Mouse (Mus musculus) layer of hippocampus, postnatal 10 days (tissue): ENCODE results near the gene Cpne5. TPM values are rescaled to one million over a fixed set of nuclear protein-coding genes. Genes with fewer than 3 reads are reported as not detected.
"Not testable (repeated sequence)": the region's sequence is repeated elsewhere in the genome, so short reads cannot be mapped to it uniquely, and the experiment has no call there.

Source experiments
- DNase-seq, 2 experiments: peaks; one replicate each; pipeline ENCODE4 v3.0.0; 2021; ENCODE audit warnings: low spot score in 2 of 2
- total RNA-seq, 2 experiments: library from RNA; stranded (reverse); gene quantifications; 2 replicates each; pipeline ENCODE4 v1.2.3; 2021

Gene Cpne5
- total RNA-seq, 2 experiments from 2014 or later, result 56.5 to 58.3 TPM

- DNase-seq, result no peak
These were observed 92.9 kb downstream of the Cpne5 start for GRCm38 (mm10) chr17:29145101-29145500.

GRCm38 (mm10) chr17:29143266-29143665 lies 94.7 kb downstream of the Cpne5 start:
- no peak for DNase-seq

DNA sequence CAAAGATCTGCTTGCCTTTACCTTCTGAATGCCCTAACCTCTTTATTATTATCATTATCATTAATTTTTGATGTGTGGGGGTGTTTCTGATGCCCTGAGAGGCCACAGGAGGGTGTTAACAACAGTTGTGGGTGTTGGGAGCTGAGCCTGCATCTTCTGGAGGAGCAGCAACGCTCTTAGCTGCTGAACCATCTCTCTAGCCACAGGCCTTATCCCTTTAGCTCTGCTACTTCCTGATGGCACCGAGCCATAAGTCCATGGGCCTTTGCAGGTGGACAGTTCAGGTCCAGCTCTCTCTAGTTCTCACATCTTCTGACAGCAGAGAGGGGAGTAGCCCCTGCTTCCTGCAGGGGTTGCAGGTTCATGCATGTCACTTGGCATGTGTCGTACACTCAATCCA lies 96.4 kb downstream of the Cpne5 start:
- no peak for DNase-seq

DNA sequence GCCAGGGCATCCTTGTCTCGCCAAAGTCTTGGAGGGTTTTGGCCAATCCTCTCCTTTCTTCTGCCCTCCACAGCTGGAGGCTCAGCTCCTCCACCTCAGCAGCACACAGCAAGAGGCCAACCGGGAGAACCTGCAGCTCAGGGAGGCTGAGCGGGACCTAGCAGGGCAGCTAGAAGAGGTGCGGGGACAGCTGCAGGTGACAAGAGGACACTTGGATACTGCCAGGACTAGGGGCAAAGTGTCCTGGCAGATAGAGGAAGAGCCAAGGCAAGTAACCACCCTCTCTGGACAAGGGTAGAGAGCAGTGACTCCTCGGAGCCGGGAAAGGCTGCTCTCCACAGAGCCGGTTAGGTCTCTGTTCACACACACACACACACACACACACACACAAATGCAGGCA lies 100.1 kb downstream of the Cpne5 start:
- no peak for DNase-seq

- DNase-seq, result peak; percentile 57 to 73
These were observed 101.7 kb downstream of the Cpne5 start for GRCm38 (mm10) chr17:29136236-29136635.

DNA sequence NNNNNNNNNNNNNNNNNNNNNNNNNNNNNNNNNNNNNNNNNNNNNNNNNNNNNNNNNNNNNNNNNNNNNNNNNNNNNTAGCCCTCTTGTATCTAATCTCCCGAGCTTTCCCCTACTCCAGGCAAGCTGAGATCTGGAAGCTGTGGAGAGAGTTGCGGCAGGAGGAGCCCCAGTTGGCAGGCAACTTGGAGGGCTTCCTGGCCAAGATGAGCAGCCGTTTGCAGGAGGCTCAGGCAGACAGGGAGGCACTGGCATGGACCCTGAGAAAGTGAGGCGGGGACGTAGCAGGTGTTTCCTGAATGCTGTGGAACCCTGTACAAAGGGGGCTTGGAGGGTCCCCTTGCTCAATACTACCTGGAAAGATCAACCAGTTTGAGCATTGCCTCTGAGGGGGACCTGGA lies 102.9 kb downstream of the Cpne5 start:
- DNase-seq, result no peak

DNA sequence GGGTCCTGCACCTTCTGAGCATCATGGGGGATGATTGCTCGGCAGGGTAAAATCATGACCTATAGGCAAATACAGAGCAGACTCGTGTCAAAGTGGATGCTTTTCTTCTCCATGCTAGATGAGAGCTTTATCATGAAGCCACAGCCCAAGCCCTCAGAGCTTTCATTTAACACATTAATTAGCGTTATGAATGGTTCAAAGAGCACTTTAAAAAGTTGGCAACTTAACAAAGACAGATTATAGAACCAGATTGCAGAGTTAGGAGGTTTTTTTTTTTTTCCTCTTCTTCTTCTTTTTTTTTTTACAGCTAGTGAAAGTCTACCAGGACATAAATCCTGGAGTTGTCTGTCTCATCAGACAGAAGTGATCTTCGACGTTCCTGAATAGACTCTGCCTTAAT lies 108.6 kb downstream of the Cpne5 start:
- no peak for DNase-seq

DNA sequence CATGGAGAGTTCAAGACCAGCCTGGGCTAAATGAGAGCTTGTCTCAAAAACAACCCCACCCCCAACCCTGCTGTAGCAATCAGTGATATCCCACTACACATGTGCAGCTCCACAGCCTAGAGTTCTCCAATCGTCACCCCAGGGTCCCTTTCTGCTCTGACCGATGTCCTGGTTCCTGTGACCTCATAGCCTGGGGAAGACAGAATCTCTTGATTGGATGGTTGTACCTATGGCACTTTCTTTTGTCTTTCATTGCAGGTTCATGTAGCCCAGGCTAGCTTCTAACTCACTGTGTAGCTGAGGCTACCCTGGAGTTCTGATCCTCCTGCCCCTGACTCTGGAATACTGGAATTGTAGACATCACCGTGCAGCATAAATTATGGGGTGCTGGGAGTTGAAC lies 111.4 kb downstream of the Cpne5 start:
- DNase-seq, result peak in 1 of 2 experiments; percentile 0

- no peak for DNase-seq
These were observed 114.3 kb downstream of the Cpne5 start for GRCm38 (mm10) chr17:29123578-29124174.

DNA sequence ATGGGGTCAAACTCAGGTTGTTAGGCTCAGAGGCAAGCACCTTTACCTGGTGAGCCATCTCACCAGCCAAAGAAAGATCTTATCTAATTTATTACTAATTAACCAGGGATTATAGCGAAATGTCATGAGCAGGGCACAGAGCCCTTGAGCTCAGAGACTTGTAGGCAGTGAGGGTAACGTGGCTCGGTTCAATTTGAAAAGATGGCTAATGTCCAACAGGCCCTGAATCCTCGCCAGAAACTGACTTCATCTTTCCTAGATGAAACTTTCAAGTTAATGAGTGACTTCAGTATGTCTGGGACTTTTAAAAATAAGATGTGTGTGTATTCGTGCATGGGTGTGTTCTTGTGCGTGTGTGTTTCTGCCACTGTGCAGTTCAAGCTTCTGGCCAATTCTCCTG lies 115.2 kb downstream of the Cpne5 start:
- DNase-seq, result no peak

- no peak for DNase-seq
These were observed 117.3 kb downstream of the Cpne5 start for GRCm38 (mm10) chr17:29120666-29121065.

- DNase-seq, result no peak
These were observed 119.9 kb downstream of the Cpne5 start for GRCm38 (mm10) chr17:29118057-29118456.

DNA sequence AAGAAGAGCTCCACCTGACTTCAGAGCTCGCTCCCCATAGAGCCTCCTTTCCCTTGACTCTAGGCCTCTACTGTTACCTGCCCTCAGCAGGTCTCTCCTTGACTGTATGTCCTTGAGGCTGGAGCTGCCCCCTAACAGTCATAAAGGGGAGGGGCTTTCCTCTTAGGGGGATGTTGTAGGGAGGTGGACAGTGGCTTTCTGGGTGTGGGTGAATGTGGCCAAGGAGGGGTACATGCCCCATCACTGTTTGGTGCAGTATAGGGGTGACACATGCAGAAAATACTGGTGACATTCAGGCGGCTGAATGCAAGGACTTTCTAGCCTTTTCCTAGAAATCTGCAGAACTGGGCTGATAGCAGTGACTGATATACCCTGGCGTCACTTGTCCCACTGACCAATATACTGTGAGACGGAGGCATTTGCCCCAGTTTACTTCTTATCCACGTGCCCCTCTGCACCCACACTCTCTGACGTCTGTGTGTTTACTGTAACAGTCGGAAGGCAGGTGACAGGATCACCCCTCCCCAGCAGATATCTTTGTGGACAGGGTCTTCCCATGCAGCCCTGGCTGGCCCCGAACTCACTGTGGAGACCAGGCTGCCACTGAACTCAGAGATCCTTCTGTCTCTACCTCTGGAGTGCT lies 120.8 kb downstream of the Cpne5 start:
- no peak for DNase-seq

- no peak for DNase-seq
These were observed 121.9 kb downstream of the Cpne5 start for GRCm38 (mm10) chr17:29116023-29116422.

DNA sequence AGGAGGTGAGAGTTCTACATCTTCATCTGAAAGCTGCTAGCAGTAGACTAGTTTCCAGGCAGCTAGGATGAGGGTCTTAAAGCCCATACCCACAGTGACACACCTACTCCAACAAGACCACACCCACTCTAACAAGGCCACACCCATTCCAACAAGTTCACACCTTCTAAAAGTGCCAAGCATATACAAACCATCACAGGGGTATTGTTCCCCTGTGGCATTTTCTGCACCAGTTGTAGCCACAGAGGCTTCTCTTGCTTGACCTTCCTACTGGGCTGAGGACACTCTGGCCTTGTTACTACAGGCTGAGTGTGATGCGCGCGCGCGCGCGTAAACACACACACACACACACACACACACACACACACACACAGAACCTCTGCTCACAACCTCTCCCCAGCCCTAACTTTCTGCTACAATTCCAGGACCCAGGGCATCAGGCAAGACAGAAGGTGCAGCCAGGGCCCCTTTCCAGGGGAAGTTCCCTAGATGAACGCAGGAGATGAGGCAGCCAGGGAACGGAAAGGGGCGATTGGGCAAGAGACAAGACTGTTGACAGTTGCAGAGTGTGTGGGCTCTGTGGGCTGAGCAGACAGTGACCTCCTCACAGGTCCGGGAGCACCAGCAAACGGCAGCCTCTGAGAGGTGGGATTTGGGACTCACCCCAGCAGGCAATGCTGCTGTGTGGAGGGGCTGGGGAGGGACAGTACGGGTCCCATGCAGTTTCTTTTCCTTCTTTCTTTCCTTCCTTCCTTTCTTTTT lies 124.2 kb downstream of the Cpne5 start, which contains the start of gene Rab44:
Gene Rab44 (plus strand): TSS at position 555 of the 762 bp plus-strand sequence.
- no peak for DNase-seq

DNA sequence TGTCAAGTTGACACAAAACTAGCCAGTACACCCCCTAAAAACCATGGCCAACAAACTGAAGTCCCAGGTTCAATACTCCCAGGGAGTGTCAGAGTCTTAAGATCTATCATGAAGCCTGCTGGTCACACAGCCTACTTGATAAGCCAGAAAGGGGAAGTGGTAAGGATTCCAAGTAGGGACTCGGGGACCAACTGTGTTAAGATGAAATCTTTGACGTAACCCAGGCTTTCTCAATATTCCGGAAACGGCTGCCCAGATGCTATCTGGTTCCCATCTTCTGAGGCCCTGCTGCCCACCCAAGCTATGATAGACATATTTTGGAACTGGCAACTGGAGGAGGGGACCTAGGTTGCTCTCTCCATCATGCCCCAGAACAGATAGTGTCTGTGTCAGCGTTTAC lies 126.6 kb downstream of the Cpne5 start:
- DNase-seq, result no peak

GRCm38 (mm10) chr17:29110356-29110755 lies 127.6 kb downstream of the Cpne5 start:
- not testable (repeated sequence) for DNase-seq

Other genes starting within 250 kb of the Cpne5 start
- 10 to 100 TPM; 55.9 to 63.8 TPM for gene Stk38, start 230.2 kb downstream of the Cpne5 start, total RNA-seq
- 100 to 1,000 TPM; 179 to 207 TPM for gene Srsf3, start 205.5 kb downstream of the Cpne5 start, total RNA-seq
- 10 to 100 TPM; 23.6 to 29.4 TPM for gene Cdkn1a, start 147.2 kb downstream of the Cpne5 start, total RNA-seq
- gene Rab44, start 124.0 kb downstream of the Cpne5 start, total RNA-seq, result under 1 TPM; 0.13 to 0.59 TPM
- gene Ppil1, start 26.0 kb upstream of the Cpne5 start, total RNA-seq, result 10 to 100 TPM; 20.9 to 21.8 TPM
- 100 to 1,000 TPM in 1 of 2 experiments, 10 to 100 TPM in 1; 86.0 to 106 TPM for gene BC004004, start 30.6 kb upstream of the Cpne5 start, total RNA-seq
- gene Pi16, start 79.5 kb upstream of the Cpne5 start, total RNA-seq, result 1 to 10 TPM; 1.7 to 2.1 TPM
- 100 to 1,000 TPM; 505 to 511 TPM for gene Mtch1, start 109.8 kb upstream of the Cpne5 start, total RNA-seq
- gene Fgd2, start 122.7 kb upstream of the Cpne5 start, total RNA-seq, result 10 to 100 TPM in 1 of 2 experiments, 1 to 10 TPM in 1; 7.8 to 13.0 TPM